Mouse (Mus musculus) olfactory bulb, adult 2 months (tissue): Measurements from ENCODE around the gene Gnaz.

Experiments
- CTCF ChIP-seq: fragments of 200-500 bp; IDR thresholded peaks from 2 replicates; pipeline ENCODE4 v1.5.1; 2012; ENCODE audit warnings: low read depth, mild to moderate bottlenecking, low read length, moderate library complexity; ENCODE audit not compliant: insufficient read depth
- POLR2A ChIP-seq: fragments of 200-500 bp; IDR thresholded peaks from 2 replicates; pipeline ENCODE4 v1.6.1; 2012; ENCODE audit warnings: mild to moderate bottlenecking, low read depth, low read length, moderate library complexity; ENCODE audit not compliant: insufficient read depth

- TF ChIP-seq CTCF: peak; percentile 62; the same call in 1 of the 2 replicates
- peak; percentile 55 for TF ChIP-seq POLR2A
Measured at GRCm38 (mm10) chr10:74966850-74967451, at the start of gene Gnaz.
